Mouse (Mus musculus) testis, postnatal 10 days (tissue): ENCODE data around the gene Ankrd6.

Source experiments
- DNase-seq: peaks from one replicate; pipeline ENCODE4 v3.0.0; 2021; ENCODE audit warnings: low spot score

The Ankrd6 gene

DNA sequence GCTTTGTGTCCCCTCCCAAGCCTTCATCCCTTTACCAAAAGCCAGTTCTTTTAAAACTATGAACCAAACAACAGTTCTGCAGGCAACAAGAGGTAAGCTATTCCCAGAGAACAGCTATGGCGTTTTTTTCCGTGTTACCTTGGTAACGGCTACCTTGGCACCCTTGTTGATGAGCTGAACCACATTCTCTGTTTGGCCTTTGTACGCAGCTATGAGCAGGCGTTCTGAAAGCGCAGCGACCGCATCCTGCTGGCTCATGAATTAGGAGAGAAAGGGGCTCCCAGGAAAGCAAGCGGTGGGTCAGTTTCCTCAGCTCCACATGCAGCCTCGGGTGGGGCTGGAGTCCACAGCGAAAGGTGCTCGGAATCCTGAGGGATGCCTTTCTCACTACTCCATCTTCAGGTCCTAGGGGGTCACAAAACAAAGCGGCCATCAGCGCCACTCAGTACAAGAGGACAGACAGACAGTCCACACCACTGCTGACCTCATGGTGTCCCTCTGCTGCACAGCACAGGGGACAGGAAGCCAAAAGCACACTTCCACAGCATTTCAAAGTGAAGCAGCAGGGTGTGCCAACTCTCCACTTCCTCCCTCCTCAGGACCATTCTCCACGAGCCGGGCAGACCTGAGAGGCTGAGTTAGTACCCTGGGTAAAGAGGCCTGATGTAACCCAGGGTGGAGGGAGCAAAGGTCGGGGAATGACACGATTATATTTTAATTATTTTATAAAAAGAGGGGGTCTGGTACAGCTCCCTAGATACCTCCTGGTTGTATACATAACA is 90.3 kb downstream of the Ankrd6 start:
- DNase-seq = no peak

DNA sequence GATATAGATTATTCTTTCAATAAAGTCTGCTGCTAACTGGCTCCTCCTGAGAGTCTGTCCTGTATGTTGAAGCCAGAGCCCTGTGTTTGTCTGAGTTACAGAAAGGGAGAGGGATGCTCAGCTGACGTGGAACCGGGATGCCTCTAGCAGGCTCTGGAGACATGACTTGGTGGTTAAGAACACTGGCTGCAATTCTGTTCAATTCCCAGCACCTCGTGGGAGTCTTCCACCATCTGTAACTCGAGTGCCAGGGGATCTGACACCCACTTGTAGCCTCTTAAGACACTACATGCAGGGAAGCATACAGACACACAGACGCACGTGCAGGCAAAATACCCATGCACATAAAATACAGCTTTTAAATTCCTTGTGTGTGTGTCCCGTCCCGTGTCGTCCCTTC is 95.1 kb downstream of the Ankrd6 start:
- no peak for DNase-seq

DNA sequence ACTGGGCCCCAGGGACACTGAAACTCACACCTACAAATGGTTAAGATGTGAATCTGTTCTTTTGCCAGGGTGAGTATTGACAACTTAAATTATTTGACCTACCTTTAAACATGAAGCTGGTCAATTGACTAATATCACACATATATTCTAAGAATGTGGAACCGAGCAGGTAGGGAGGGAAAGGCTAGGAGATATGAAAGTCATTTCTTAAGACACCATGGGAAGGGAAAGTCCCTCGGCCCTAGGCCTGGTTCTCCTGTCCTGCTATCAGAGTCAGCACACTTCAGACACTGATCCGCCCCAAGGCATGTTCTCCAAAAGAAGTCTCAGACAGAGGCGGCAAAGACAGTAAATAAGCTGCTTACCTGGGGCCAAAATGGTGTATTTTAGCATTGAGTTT is 95.7 kb downstream of the Ankrd6 start:
- no peak for DNase-seq

DNA sequence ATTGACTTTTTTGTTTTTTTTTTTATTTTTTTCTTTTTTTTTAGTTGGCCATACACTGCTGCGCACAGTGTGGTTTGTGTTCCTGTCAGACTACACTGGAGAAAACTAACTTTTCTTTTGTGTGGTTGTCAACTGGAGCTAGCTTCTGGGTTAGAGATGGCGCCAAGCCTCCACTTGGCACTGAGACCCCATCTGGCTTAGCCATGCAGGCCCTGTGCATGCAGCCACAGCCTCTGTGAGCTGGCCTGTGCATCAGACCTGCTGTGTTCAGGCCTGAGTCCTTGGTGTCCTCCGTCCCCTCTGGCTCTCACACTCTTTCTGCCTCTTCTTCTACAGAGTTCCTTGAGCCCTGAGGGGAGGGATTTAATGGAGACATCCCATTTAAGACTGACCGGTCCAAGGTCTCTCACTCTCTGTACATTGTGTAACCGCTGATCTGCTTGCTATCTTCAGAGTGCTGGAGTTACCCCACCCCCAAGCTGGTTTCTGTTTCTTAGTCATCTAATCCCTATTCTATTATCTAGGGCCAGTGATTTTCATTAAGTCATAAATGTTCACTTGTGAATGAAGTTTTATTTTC is 96.9 kb downstream of the Ankrd6 start:
- DNase-seq = no peak

DNA sequence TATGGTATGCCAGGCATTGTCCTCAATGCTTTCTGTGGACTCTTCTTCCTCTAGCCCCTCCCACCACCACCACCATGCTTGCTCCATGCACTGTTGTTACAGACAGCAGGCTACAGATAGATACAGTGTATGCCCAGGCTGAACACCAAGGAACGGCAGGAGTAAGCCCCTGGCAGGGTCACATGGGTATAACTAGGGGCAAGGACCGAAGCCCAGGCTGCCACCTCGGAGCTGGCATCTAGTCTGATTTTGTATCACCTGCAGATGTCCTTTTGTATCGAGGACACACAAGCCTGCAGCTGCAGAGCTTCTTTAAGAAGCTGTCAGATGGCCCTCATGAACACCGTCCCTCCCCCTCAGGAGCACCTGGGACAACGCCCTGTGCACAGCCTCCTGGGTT is 97.8 kb downstream of the Ankrd6 start:
- DNase-seq = no peak

DNA sequence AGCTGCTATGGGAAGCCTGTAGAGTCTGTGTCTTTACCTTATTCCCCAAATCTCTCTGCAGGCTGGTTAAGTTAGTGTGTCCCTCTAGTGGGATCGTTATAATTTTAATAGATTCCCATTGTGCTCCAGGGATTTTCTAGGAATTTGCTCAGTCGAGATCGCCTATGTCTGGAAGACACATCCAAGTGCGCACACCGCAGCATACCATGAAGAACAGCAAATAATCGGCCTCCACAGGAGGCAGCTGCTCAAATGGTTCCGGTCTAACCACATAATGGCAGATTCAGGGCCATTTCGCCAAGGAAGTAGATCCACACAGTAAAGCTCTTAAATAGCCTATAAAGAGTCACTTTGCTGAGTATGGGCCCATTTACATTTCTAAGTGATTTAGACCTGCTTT is 98.3 kb downstream of the Ankrd6 start:
- no peak for DNase-seq

DNA sequence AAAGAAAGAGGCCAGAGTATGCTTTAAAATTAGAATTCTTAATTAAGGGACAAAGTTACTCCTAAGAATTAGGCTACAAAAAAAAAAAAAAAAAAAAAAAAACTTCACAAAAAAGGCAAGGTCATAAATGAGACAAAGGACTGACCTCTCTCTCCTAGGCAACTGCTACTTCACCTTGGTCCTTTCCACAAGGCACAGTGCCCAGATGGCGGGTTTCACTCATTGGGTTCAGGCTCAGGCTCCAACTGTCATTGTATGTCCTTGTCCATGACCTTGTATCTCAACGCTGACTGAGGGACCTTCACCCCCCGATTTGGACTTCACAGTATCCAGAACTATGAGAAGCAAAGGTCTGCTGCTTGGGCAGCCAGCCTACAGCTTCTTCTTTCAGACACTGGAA is 112.2 kb downstream of the Ankrd6 start:
- DNase-seq = no peak

DNA sequence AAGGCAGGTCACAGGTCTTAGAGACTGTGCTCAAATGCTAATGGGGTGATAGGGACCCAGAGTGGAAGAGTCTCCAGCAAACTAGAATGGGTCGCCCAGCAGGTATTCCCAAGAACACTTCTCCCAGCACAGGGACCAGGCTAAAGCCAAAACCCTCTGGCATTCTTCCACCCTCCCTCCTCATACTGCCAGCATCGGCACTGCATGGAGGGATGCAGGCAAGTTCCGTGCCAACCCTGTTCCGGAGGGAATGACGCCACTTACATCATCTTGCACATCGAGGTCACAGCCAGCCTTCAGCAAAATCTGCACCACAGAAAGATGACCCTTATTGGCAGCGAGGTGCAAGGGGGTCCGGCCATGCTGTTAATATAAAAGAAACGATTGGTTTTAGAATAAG is 114.6 kb downstream of the Ankrd6 start:
- no peak for DNase-seq

DNA sequence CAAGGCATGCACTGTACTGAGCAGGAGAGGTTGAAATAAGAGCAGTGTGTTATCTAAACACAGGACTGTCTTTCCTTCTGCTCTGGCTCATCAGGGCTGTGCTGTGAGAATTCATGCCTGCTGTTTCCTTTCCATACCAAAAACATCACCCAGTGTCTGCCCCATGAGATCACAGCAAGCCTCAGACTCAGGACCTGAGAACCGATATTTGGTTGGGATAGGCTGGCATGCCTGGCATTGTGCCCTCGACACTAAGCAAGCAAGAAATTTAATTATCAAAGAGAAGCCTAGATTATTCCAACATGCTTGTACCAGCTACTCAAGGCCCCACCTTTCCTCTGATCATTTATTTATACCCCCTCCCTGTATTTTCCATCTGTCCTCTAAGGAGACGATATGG is 116.1 kb downstream of the Ankrd6 start:
- DNase-seq = no peak

DNA sequence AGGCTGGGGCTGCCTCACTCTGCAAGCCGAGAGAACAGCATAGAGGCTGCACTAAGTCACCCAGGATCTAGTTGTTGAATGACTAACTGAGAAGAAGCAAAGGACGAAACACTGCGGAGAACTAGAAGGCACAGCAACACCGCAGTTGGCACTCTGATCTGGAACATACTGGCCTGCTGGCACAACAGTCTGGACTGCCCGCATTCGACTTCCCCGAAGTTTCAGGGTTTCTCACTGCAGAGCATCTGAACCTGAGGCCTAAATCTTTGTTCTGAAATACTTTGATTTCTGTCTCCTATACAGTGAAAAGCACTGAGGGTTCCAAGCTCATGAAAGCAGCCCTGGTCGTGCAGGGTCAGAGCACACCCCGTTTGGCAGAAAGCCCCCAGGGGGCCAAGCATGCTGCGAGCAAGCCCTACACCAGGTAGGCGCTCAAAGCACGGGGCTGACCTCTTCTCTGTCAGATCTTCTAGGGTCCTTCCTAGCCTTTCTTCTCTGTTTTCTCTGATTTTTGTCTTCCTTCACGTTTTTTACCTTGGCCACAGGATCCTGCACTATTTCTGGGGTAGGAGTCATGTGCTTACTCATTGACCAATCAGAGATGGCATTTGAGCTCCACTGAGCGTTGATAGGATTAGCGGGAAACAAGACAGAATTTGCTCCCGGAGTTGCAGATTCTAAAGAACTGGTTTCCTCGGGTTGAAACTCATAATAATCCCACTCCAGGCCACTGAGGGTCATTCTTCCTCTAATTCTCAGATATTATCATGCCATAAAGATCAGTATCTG is 117.0 kb downstream of the Ankrd6 start:
- no peak for DNase-seq

DNA sequence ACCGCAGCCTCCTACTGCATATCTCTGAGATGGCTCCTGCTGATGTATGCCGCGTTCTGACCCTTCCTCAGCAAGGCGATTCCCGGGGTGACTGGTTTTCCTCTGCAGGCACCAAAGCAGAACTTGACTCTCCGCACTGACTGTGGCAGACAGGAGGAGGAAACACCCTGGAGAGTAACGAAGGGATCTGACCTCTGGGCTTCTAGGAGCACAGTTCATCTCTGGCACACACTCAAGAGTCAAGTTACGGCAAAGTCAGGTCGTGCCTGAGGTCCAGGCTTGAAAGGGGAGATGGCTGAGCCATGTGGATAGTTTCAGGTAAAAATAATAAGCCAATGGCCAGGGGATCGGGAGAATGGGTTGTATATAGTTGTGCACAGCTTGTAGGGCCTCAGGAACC is 121.3 kb downstream of the Ankrd6 start:
- DNase-seq = no peak

DNA sequence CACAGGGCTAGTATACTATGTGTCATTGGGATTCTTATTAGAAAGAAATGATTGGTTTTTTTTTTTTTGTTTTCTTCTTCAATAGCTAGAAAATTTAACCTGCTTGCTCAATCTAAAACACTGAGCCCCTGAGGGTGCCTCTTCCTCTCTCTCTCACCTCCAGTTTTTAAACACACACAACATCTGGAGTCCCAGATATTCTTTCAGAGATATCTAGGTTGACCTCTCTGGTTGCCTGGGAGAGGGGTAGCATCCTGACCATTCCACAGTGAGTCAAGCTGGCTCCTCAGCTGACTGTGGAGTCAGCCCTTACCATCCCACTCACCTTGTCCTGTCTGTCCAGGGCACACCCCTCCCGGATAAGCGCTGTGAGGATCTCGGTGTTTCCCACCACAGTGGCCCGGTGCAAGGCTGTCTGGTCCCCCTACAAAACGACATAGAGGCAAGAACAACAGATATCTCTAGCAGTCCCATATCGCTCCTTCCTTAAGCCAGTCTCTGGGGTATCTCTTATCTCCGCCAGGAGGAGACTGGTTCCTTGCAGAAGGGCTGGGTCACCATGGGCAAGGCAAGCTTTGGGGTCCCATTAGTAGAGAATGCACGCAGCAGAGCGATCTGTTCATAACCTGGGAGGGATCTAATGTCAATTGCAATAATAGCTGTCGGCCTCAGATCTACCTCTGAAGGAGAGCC is 122.1 kb downstream of the Ankrd6 start:
- no peak for DNase-seq

DNA sequence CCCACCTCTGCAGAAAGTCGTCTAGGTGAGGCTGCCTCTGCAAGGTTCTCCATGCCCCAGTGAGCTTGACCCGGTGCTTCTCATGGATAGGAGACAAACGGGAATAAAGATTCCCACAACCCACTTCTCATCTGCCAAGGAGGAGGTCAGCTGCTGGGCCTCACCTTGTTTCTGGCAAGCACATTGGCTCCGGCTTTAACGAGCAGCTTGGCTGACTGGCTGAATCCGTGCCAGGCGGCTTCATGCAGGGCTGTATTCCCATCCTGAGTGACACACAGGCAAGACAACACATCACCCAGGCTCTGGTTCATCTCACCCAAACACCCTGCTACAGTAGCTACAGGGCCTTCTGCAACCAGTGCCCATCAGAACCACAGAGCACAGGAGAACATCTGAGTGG is 123.7 kb downstream of the Ankrd6 start:
- DNase-seq = no peak

DNA sequence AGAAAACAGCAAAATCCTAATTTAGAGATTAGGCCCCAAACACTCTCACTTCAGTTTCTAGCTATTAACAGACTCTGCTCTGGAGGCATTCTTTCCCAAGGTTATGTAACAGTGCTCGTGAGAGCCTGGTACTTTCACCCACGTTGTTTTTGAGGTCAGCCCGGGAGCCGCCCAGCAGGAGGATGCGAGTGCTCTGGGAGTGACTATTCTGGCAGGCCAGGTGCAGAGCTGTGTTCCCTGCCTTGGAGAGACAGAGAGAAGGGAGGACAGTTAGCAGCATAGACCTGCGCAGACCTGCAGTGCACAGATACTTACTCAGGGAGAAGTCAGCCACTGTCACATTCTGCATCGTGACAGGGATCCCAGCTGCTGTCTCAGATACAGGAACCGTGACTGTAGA is 126.4 kb downstream of the Ankrd6 start:
- no peak for DNase-seq

DNA sequence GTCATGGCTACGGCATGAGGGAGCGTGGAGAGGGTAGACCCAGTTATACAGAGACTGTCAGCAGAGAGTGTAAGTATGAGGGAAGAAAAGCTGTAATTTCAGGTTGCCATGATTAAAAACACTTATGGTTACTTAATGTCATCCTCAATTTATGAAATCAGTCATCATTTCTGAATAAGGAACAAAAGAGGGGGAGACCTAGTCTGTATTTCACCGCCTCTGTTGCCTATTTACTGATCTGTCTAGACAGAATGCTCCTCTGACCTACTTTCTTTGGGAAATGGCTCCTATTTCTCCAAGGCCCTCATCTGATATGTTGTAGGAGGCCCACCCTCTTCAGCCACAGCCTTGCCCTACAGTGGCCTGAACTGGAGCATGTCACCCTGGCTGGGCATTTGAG is 130.0 kb downstream of the Ankrd6 start:
- no peak for DNase-seq

DNA sequence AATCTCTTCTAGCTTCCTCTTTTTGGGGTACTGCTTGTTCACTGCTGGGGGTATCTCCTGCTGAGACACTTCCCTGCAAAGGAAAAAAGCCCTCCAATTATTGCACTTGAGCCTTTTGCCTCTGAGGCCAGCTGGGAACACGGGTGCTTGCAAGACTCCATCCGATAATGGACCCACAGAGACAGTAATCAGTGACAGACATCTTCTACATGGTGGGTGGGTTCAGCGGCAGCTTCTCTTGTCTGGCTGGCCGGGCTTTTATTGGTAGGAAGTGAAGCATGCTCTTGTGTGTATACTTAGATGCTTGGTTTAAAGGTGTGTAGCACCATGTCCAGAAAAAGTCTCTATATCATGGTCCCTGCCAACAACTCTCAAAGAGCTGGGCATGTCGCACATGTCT is 133.2 kb downstream of the Ankrd6 start:
- DNase-seq = no peak

DNA sequence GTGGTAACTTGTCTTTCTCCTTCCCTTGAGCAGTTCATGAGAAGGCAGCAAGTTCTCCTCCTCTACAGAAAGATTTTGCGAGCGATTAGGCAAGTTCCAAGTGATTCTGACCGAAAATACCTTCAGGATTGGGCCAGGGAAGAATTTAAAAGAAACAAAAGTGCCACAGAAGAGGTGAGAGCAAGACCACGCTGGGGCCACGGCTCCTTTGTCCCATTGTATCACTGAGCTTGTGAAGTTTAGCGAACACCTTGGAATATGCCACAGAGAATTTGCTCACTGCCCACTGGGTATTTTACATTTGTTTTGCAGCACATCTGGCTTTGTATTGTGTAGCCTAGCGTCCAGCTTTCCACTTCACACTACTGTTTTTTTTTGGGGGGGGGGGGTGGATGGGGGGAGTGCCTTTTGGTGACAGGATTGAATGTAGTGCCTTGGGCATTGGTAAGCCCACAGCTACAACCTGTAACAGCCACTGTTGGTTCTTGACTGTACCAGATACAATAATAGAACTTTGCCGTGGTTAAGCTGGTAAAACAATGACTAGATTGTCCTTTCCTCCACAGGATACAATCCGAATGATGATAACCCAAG is 150.0 kb downstream of the Ankrd6 start:
- DNase-seq = no peak

DNA sequence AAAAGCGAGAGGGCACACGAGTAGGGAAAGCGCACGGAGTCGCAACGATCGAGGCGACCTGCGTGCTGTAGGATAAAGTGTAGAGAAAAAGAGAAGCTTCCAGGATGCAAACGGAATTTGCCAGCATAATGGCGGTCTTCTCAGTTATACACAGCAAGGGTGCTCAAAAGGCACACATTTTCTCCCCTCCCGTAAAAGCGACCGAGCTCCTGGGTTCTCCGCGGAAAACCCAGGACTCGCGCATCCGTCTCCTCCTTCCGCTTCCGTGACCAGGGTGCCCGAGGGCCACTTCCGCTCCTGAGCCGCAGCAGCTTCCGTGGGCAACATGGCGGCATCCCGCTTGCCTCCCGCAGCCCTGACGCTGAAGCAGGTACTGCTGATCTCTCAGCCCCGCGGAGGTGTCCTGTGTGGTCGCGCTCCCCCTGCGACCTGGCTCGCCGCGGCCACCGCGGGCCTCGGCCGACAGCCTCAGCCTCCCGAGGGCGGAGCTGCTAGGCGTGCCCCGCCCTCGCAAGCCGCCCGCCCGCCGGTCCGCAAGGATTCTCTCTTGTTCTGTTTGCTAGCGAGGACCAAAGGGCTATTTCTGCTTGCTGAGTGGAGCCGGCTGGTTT is 150.6 kb downstream of the Ankrd6 start, which contains the start of gene Lyrm2:
Lyrm2 (plus strand) TSS at position 288 of the 611 bp plus-strand sequence.
- DNase-seq = peak; percentile 82

DNA sequence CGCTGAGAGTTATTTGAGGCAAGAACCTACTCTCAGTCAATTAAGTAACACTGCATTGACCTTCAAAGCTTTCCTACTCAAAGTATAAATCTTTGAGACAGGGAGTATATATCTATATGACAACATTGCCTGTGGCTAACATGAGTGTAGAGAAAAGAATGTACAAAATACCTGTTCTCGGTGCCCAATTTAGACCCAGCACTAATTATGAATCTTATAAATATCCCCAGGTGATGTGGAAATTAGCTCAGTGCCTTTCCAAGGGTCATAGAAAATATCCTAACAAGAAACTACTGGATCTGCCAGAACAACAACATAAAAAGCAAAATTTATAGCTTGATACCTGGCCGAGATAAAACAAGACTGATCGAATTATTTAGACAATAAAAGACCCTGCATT is 151.7 kb downstream of the Ankrd6 start:
- DNase-seq = no peak

DNA sequence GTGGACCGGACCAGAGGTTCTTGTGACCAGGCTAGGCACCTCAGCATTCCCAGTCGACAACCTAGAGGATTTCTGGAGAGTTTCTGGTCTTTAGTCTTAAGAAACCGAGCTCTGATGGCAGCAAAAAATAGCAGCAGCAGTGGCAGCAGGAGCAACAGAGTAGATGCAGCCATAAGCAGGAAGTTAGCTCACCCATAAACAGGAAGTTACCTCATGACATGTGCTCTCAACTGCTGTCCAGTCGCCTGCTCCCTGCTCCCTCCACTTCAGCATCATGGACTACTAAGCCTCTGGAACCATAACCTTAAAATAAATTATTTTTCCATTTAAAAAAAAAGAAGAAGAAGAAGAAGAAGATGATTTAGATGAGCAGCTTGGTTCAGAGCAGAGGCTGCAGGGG is 161.6 kb downstream of the Ankrd6 start:
- no peak for DNase-seq

DNA sequence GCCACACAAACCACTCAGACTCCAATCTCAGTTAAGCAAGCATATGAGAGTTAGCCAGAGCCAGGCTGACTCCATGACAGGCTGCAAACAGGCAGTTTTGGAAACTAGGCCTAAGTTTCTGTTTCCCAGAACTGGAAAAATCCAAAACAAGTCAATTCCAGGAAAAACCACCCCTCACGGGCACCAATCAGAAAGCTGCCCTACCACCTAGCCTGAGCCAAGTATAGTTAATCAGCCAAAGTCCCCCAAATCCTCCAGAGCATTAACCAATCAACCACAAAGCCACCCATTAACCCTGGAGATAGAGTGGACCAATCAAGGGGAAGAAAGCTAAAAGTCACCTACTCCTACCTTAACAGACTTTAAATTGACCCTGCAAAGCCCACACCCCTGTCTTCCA is 163.5 kb downstream of the Ankrd6 start:
- DNase-seq = no peak

DNA sequence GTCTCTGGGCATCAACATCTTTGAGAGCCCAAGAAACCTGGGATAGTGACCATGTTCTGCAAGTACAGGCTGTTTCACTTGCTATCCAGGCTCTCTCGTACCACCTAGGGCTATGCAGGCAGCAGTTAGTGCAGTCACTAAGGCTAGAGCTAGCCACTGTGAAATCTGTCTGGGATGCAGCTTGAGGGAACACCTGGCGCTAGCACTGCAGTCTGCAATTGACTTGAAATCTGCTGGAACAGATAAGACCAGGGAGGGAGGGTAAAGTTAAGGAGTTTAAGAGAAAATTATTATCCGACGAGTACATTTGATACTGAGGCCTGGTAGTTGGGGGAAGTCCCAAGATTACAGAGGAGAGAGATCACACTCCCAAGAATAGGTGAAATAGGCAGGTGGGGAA is 170.6 kb downstream of the Ankrd6 start:
- no peak for DNase-seq
